Mouse (Mus musculus) spleen, adult 2 months (tissue): Measurements from ENCODE around the gene Pla2g4b. TPM values are rescaled to one million over a fixed set of nuclear protein-coding genes. Genes with fewer than 3 reads are reported as not detected.

Experiments used
- DNase-seq, 2 experiments: peaks; one replicate each; pipeline versions ENCODE4 v3.0.0 to v3.0.0-alpha.2; 2012 to 2021; ENCODE audit warnings: low spot score in 2 of 2, low read depth in 1 of 2
- H3K27ac ChIP-seq: fragments of 200-500 bp; 2 replicates; pipeline ENCODE4 v1.5.1; 2012; ENCODE audit warnings: low read length, inconsistent platforms; ENCODE audit not compliant: insufficient read depth
- H3K27me3 ChIP-seq: fragments of 200-500 bp; 2 replicates; pipeline ENCODE4 v1.6.1; 2012; ENCODE audit warnings: mild to moderate bottlenecking, moderate library complexity, low read length, inconsistent platforms; ENCODE audit not compliant: control insufficient read depth, insufficient read depth
- H3K36me3 ChIP-seq: fragments of 200-500 bp; 2 replicates; pipeline ENCODE4 v1.6.1; 2012; ENCODE audit warnings: mild to moderate bottlenecking, low read length, inconsistent platforms; ENCODE audit not compliant: control insufficient read depth, insufficient read depth
- H3K4me1 ChIP-seq: fragments of 200-500 bp; 2 replicates; pipeline ENCODE4 v1.6.1; 2011; ENCODE audit warnings: inconsistent platforms; ENCODE audit not compliant: control insufficient read depth, insufficient read depth, insufficient read length
- H3K4me3 ChIP-seq: fragments of 200-500 bp; 2 replicates; pipeline ENCODE4 v1.5.1; 2011; ENCODE audit warnings: mild to moderate bottlenecking, inconsistent platforms; ENCODE audit not compliant: insufficient read depth, insufficient read length; ENCODE audit errors: extremely low read depth
- CTCF ChIP-seq: fragments of 200-500 bp; IDR thresholded peaks from 2 replicates; pipeline ENCODE4 v1.5.1; 2011; ENCODE audit warnings: mild to moderate bottlenecking, inconsistent platforms; ENCODE audit not compliant: insufficient read depth, insufficient read length, insufficient replicate concordance; ENCODE audit errors: extremely low read depth
- POLR2A ChIP-seq: fragments of 200-500 bp; IDR thresholded peaks from 2 replicates; pipeline ENCODE4 v1.6.1; 2011; ENCODE audit warnings: low read depth, low read length, inconsistent platforms
- WGBS: fragments of 180-500 bp; shearing (Covaris S2); methylation state at CpG from one replicate; pipeline ENCODE4 v1.1.7; 2018; 5-methylcytosine and 5-hydroxymethylcytosine counted together
- polyA plus RNA-seq: library from polyadenylated mRNA; depleted of rRNA; stranded (reverse); fragments of >200 nt; gene quantifications from 2 replicates; pipeline ENCODE4 v1.2.3, GENCODE M21; 2012

Pla2g4b gene
- polyA plus RNA-seq, 1 experiment, result 6.0 TPM

GRCm38 (mm10) chr2:120013831-120014486 lies 19.3 kb upstream of the Pla2g4b start:
- Histone ChIP-seq H3K4me3 (no peak overlapping the region), H3K27me3 (no peaks in the 10 kb centered on the region), H3K4me1 (no peaks in the 10 kb centered on the region), H3K27ac (no peak overlapping the region), H3K36me3 (peaks cover 8% of the 10 kb centered on the region; the same call in 1 of the 2 replicates)
- DNase-seq, result no peak
- no peak for TF ChIP-seq CTCF
- no peak for TF ChIP-seq POLR2A
- 96% methylated on average over 2 of the region's 2 CpGs for WGBS

GRCm38 (mm10) chr2:120015882-120016281 lies 17.3 kb upstream of the Pla2g4b start:
- TF ChIP-seq POLR2A, result no peak
- no peak for TF ChIP-seq CTCF
- 84% methylated on average over 4 of the region's 4 CpGs for WGBS
- Histone ChIP-seq H3K36me3 (peaks cover 10% of the 10 kb centered on the region; the same call in 1 of the 2 replicates), H3K27ac (no peak overlapping the region), H3K4me3 (no peak overlapping the region), H3K27me3 (no peaks in the 10 kb centered on the region), H3K4me1 (no peaks in the 10 kb centered on the region)
- DNase-seq, result no peak

- 94% methylated on average over 12 of the region's 12 CpGs for WGBS
- Histone ChIP-seq H3K27me3 (no peaks in the 10 kb centered on the region), H3K4me3 (no peak overlapping the region), H3K27ac (no peak overlapping the region), H3K4me1 (no peaks in the 10 kb centered on the region), H3K36me3 (peaks cover 11% of the 10 kb centered on the region; the same call in 1 of the 2 replicates)
- TF ChIP-seq POLR2A (no peak), CTCF (no peak)
- DNase-seq, result no peak
Observed at GRCm38 (mm10) chr2:120017599-120017998, 15.6 kb upstream of the Pla2g4b start.

- peaks cover 10% of the 10 kb centered on the region for H3K4me1 ChIP-seq
- H3K27me3 ChIP-seq, result no peaks in the 10 kb centered on the region
- H3K4me3 ChIP-seq, result no peak overlapping the region
- H3K27ac ChIP-seq, result no peak overlapping the region
- 87% methylated on average over 5 of the region's 5 CpGs for WGBS
- no peak for DNase-seq
- H3K36me3 ChIP-seq, result peaks cover 4% of the 10 kb centered on the region; the same call in 1 of the 2 replicates
- TF ChIP-seq POLR2A (no peak), CTCF (no peak)
Observed at GRCm38 (mm10) chr2:120024337-120024736, 8.9 kb upstream of the Pla2g4b start.

GRCm38 (mm10) chr2:120026984-120027949 lies 6.0 kb upstream of the Pla2g4b start, which contains the start of the genes Jmjd7 and Gm28042:
TSS of gene Jmjd7 (plus strand) at chr2:120027483.
TSS of gene Gm28042 (plus strand) at chr2:120027493.
- H3K36me3 ChIP-seq, result peaks cover 4% of the 10 kb centered on the region
- H3K27me3 ChIP-seq, result no peaks in the 10 kb centered on the region
- H3K4me3 ChIP-seq, result peak within 1 kb of the TSS; percentile 91
- DNase-seq, result peak; percentile 76 to 92
- H3K27ac ChIP-seq, result peak within 1 kb of the TSS; percentile 90
- H3K4me1 ChIP-seq, result peaks cover 10% of the 10 kb centered on the region
- TF ChIP-seq CTCF, result no peak
- peak; percentile 59 for TF ChIP-seq POLR2A
- WGBS, result 6% methylated on average over 50 of the region's 50 CpGs

GRCm38 (mm10) chr2:120027950-120028331 lies 5.3 kb upstream of the Pla2g4b start:
- no peaks in the 10 kb centered on the region for H3K27me3 ChIP-seq
- no peak for DNase-seq
- peak overlapping the region; percentile 90 for H3K27ac ChIP-seq
- H3K4me3 ChIP-seq, result peak overlapping the region; percentile 91
- TF ChIP-seq CTCF (no peak), POLR2A (no peak)
- H3K36me3 ChIP-seq, result peaks cover 4% of the 10 kb centered on the region
- peaks cover 10% of the 10 kb centered on the region for H3K4me1 ChIP-seq
- WGBS, result 54% methylated on average over 3 of the region's 3 CpGs
